Mouse (Mus musculus) skeletal muscle tissue, adult 2 months (tissue): ENCODE measurements around the gene Gpc6.

Experiments
- DNase-seq: peaks from one replicate; pipeline ENCODE4 v3.0.0-alpha.2; 2012; ENCODE audit warnings: low read depth, low spot score

Gene Gpc6

DNA sequence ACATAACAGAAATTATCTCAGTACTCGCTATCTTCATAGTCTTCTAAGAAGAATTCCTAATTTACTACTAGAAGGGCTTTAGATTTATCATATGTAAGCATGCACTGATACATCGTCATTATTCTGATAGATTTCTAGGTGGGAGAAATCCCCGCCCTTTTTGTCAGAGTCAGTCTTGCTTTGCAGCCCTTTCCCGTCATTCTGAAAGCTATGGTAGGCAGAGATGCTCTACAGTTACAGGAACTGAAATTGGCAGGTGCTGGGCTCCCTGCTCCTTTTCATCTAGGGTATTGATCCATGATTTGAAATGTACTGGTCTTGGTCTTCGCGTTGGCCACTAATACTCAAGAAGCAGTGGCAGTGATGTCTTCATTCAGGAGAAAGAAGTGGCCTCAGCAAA is 22.3 kb downstream of the Gpc6 start:
- no peak for DNase-seq

DNA sequence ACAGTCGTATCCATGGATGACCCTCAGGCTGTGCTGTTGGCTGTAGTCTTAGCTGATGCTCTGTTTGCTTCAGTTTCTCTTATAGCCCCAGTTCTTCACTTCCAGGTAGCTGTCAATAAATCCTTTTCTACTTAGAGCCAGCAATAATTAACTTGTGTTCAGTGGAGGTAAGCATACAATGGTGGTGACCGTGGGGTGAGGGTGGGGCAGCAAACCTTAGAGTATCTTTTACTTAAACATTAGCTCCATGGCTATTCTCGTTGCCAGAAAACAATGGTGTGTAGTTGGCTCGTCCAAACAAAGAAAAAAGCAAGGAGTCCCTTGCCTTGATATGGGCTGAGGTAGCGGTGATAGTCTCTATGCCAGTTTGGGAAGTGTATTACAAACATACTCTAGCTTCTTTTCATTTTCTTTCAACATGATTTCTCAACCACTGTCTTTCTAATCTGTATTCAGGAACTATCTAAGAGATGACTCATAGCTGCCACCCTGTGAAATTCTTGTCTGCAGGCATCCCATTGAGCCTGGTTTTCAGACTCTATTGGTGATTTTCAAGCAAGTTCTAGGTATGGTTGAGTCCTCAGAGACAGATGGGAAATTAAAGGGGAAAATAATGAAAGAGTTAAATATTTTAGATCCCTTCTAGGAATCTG is 22.9 kb downstream of the Gpc6 start:
- no peak for DNase-seq

DNA sequence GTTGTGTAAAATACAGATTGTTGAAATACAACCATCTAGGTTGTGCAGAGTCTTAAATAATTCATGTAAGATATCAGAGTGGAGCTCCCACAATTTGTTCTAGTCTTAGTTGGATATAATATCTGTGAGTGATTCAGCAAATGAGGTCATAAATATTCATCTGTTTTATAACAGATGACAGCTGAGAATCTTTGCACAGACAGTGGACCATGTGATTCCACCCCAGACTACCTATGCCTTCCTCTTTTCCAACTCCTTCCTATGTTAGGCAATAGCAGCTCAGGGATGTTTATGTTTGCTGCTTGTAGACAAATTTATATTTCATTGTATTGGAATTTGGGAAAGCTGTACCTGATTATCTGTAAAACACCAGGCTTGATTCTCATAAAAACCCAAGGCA is 32.0 kb downstream of the Gpc6 start:
- no peak for DNase-seq

GRCm38 (mm10) chr14:116964837-116965236 is 39.7 kb downstream of the Gpc6 start:
- no peak for DNase-seq

DNA sequence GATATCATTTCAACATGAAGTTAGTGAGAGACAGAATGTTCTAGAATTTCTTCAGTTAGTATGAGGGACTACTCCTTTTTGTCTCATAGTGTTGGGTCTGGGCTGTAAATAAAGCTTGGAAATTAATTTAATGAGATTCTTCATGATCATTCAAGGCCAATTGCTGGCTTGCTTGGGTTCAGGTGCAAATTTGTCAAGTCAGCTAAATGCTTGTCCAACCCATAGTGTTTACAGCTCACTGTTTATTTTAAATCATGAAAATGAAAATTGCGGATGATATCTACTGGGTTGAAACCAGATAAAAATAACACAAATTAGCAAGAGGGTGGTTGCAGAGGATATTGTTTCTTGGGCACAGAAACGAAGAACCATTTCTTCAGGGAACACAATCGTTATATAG is 49.6 kb downstream of the Gpc6 start:
- no peak for DNase-seq

- DNase-seq, result no peak
Observed at GRCm38 (mm10) chr14:116975224-116975623, 50.1 kb downstream of the Gpc6 start.

- DNase-seq, result no peak
Observed at GRCm38 (mm10) chr14:116977259-116977658, 52.1 kb downstream of the Gpc6 start.

DNA sequence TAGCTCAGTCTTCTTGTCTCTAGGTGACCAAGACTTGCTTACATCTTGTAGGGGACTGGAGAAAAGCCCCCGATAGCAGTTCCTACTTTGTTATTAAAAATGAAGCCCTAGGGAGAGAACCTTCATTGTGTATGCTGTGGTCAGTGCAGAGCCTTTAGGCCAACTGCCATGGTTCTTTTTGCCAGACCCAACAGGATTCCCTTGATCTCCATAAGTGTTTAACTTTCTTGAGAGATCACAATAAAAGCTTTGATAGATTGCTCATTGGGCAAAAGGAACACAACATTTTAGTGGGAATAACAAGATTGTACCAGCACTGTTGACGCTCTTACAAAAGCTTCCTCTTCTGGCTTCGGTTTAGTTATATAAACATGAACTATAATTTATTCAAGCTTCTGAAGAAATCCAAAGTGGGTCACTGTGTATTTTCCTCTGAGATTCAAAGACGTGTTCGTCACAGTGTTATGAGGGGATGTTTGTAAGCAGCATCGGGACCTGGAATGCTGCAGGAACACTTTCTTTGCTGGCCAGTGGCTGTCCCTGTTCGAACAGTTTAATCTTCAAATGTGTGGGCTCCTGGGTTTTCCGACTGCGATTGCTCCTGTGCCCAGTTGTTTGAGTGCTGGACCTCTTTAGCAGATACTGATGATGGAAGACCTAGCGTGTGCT is 54.7 kb downstream of the Gpc6 start:
- DNase-seq, result no peak

GRCm38 (mm10) chr14:116981711-116982110 is 56.6 kb downstream of the Gpc6 start:
- no peak for DNase-seq

DNA sequence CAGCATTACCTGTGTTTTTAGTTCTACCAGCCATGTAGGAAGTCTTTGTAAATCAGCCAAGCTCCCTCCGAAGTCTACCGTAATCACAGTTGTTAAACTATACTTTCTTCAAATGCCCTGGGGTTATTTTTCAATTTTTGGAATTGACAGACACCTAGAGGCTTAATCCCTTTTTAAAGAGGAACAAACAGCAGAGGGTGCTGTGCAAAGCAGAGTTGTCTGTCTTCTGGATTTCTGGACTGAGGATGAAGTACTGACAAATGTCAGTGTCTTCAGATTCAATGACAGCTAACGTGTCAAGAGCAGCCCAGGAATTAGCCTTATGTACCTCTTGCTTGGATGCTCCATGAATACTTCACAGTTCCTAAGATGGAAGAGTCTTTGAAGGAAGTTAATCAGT is 62.2 kb downstream of the Gpc6 start:
- DNase-seq, result no peak

- DNase-seq, result no peak
Observed at GRCm38 (mm10) chr14:117000376-117000775, 75.3 kb downstream of the Gpc6 start.

DNA sequence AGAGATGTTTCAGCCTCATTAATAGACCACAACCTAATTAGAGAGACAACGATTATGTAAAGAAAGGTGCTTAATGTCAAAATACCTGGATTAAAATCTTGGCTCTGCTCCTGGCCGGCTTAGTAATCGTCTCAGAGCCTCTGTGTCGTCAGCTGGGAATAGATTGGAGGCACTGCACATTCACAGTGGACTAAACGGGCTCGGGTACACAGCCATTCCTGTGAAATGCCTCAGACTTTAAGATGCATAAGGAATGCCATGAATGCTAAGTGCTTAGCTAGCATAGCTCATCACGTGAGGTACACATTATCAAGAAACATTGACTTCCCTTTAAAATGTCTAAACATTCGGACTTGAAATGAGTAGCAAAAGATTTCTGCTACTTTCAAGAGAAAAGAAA is 77.2 kb downstream of the Gpc6 start:
- DNase-seq, result no peak

DNA sequence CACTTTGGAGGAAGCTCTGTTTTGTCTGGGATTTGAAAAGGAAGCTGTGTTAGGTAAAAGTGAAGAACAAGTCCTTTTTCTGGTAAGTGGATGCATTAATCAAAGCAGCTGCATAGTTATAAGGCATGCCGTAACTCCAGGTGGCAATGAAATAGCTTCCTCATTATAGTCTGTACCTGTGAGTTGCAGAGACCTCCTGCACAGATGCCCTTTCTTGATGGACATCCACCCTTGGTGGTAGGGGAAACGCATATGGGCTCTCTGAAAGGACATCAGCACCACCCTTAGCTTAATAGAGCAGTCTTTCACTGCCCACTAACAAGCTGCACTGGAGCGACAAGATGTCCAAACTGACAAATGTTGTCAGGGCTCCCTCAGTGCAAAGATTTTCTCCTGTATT is 83.7 kb downstream of the Gpc6 start:
- no peak for DNase-seq

- DNase-seq, result no peak
Observed at GRCm38 (mm10) chr14:117012969-117013368, 87.9 kb downstream of the Gpc6 start.

DNA sequence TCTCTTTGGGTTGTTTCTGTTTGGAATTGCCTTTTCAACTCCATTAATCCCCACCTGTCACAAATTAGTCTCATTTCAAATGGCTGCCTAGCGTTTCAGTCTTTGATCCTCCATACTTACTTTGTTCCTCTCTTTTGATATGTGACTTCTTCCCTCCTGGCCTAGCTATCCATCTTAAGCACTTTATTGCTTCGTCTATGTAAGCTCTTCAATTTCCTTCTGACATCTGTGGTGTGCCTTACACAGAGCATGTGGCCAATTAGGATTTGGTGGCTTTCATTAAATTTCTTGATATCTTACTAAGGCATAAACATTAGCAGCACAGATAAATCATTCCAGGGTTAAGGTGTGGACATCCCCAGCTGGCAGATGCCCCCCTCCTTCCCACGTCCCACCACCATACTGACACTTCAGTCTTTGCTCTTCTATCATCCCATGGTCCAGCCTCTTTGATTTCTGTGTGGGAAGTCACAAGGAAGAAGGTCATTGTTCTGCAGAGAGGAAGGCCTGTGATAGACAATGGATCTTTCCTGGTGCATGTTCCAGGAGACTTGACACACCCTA is 88.5 kb downstream of the Gpc6 start:
- no peak for DNase-seq

DNA sequence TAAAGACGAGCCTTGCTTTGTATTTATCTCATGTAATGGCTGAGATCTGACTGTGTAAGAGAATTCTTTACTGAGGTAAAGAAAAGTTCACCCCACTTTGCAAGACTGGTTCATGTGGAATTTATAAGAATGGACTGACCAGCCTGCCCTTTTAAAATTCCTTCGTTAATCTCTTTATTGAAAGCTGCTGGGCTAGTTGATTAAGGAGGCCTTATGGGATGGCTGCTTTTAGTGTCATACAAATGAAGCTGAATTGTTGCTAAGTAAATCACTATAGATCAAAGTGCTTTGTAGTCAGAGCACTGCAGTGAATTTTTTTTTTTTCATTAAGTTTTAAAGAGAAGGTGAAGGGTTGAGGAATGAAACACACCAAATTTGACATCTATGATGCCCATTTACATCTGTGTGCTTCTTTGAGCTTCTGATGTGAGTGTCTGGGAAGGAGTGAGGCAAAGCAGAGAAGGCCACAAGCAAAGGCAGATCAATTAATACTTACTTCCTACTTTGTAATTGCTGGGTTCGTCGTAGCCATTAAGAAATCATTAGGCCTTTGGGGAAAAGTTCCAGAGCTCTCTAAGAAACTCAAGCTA is 90.3 kb downstream of the Gpc6 start:
- no peak for DNase-seq

DNA sequence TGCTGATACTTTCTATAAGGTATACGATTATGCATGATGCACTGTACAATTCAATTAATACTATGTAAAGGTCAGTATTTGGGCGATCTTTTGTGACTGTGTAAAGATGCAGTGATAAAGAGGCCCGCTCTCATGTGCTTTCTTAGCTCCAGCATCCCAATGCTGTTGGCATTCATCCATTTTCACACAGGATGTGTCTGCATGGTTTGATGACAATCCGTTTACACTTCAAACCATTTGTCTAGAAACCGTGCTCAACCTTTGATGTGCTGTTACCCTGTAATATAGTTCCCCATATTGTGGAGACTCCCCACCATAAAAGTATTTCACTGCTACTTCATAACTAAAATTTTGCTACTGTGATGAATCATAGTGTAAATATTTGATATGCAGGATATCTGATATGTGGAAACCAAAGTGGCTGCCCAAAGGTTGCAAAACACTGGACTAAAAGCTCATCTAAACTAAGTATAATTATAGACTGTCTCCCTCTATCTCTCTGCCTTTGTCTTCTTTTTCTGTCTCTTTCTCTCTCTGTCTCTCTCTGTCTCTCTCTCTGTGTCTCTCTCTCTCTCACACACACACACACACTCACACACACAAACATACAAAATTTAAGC is 97.2 kb downstream of the Gpc6 start:
- DNase-seq, result no peak

- DNase-seq, result no peak
Observed at GRCm38 (mm10) chr14:117034146-117034545, 109.0 kb downstream of the Gpc6 start.

- DNase-seq, result no peak
Observed at GRCm38 (mm10) chr14:117041017-117041416, 115.9 kb downstream of the Gpc6 start.

- DNase-seq, result no peak
Observed at GRCm38 (mm10) chr14:117048951-117049350, 123.8 kb downstream of the Gpc6 start.

DNA sequence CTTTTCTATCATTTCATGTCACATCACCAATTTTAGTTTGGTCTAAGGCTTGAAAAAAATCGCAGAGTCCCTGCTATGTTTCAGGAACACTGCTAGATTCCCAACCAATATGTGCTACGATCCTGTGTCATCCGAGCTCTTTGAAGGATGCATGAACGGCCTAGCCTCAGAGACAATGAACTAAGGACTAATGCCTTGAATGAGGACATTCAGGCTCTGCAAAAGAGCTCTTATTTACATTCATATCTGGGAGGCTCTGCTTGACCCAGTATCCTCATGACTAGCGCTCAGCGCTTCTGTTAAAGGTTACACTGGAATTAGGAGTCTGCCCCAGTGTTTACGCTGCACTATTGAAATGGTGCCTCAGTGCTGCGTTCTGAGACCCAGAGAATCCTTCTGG is 125.8 kb downstream of the Gpc6 start:
- no peak for DNase-seq

DNA sequence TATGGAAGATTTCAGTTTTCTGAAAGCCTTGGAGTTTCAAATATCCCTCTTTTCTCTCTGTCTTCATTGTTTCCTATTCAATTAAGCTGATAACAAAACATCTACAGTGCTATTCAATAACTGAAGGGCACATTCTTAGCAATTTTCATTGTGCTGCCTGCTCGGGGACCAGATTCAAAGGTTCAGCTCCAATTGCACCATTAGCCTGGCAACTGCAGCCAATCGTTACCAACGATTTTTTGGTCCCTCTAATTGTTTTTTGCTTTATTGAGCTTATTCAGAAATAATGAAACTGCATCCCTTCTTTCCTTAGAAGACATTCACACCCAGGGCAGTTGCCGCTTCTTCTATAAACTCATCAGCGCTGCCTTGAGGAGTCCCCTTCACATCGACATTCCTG is 128.2 kb downstream of the Gpc6 start:
- no peak for DNase-seq

DNA sequence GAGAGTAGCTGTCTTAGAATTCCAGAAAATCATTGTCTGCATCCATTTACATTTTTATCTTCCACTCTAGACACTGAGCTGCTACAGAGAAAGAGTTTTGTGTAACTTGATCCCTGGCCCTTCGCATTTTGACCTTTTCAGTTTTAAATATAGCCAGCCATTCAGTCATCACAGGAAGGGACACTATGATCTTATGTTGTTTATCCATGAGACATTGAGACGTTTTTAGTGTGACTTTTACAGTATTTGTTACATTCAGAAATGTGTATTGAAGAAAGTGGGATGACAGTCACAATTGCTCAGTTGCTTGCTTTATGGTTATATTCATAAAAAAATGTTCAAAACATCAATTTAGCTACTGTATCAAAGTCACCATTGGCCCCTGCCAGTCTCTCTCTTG is 130.0 kb downstream of the Gpc6 start:
- DNase-seq, result no peak
